Mouse (Mus musculus) lung, postnatal 0 days (tissue): Measurements from ENCODE around the gene Itgb2l.

Experiments
- CTCF ChIP-seq: IDR thresholded peaks from 2 replicates; pipeline ENCODE4 v1.5.1; 2016; ENCODE audit warnings: antibody characterized with exemption, mild to moderate bottlenecking
- EP300 ChIP-seq: IDR thresholded peaks from 2 replicates; pipeline ENCODE4 v1.6.1; 2016; ENCODE audit warnings: antibody characterized with exemption, mild to moderate bottlenecking, control low read depth

DNA sequence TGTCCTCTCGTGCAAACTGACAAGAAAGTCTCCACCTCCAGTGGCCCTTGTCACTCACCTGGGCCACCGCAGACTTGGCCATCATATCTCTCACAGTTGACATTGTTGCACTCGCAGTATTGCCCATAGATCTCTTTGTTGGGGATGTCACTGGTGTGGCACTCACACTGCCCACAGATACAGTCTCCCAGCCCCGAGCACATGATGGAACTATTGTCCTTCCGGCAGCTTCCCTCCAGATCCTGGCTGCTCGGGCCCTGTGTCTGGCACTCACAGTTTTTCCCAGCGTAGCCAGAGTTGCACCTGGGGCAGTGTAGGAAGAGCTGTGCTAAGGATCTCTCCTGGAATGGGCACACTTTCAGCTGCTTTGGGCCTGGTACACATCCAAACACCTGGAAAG, 16.7 kb downstream of the Itgb2l start:
- TF ChIP-seq CTCF = no peak
- TF ChIP-seq EP300 = no peak
